Mouse (Mus musculus): ENCODE measurements around the gene Tmem11.
A peak's percentile ranks its signal among the peaks of the same experiment; 100 is the strongest.

Gene Tmem11

DNA sequence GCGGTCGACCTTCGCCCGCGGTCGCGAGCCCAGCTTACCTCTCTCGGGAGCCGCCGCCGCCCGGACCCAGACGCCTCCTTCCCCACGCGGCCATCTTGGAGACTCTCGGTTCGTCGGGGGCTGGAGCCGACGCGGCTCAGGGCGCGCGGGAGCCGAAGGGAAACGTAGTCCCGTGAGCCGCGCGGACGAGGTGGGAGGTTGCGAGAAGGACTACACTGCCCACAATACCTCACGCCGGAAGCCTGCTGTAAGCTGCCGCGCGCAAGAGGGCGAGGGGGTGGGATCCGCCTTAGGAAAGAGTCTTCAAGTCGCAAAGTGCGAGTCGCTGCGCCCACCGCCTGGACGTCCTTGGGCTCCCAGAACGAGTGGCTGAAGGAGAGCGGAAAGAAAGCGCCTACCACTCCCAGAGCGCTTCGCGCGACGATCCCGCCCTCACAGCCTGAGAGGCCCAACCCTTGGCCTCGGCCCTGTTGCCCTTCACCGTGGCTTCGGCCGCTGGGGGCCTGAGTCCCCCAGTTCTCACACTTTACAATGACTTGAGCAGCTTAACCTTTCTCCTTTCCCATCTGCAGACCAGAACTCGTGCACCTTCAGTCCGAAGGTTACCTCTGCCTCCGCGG, at the start of gene Tmem11:
Gene Tmem11, minus strand, starts transcription at position 598 of the 620 bp plus-strand sequence.
- DNase-seq (ENCODE audit: low read depth, low spot score) = peak; percentile 96

DNA sequence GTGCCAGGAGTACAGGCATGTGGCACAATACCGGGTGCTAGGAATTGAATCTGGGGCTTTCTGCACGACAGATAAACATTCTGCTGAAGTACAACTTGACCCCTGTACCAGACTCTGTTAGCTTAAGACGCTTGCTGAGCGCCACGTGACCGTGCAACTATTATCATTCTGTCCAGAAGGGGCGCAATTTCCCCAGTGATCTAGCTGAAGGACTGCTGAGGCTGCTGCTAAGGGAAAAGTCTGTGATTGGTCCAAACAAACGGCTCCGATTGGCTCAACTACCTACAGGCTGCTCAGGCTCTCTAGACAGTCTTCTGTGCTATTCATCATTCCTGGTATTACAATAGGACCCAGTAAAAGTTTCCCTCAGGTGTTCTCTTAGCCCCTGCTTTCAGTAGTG, 48.2 kb upstream of the Tmem11 start:
- peak; percentile 73 for DNase-seq (ENCODE audit: low read depth, low spot score)

DNA sequence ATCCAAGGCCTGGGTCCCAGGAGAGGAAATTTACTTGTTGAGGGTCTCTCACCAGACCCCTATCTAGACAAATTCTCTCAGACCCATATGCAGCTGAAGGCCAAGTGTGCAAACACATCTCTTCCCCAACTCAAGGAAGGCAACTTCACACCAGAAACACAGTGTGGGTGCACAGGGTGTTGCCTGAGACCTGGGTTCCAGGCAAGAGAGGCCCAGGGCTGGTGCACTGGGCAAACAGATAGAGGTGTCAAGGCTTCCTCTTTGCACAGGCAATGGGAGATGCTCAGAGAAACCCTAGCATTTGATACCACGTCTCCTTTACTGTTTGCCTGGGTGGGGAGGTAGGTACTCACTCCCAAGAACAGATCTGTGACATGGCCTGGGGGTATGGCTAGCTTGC, 45.9 kb upstream of the Tmem11 start:
- no peak for DNase-seq (ENCODE audit: low read depth, low spot score)

DNA sequence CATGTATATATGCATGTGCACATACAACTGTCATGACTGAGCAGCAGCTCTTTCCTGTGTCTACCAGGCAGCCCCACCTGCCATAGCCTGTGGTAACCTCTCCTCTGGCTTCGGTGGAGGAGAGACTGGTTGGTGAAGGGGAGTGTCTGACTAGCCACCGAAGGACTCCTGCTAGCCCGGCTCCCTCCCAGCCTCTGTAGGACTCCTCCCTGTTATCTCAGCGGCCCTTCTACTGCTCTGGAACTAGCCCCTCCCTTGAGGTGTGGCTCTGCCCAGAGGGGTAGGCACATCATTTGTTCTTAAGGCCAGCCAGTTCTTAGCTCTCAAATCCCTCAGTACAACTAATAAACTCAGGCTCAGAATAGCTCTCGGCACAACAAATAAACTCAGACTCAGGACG, 45.4 kb upstream of the Tmem11 start:
- DNase-seq (ENCODE audit: low read depth, low spot score) = no peak

DNA sequence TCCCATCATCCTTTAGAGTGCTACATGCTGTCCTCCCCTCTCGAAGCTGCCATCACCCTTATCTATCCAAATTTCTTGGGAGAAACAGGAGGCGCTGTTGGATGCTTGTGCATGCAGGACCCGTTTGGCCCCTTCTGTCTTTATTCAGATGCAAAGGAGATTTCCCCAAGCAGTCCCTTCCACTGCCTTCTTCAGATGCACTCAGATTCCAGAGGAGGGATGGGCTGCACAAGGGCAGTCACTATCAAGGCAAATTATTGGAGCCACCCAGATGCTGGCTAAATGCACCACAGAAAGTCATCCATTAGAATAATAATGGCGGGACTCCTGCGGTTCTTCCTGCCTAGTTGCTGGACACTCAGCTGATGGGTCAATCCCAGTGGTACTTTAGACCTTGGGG, 43.9 kb upstream of the Tmem11 start:
- DNase-seq (ENCODE audit: low read depth, low spot score) = no peak

DNA sequence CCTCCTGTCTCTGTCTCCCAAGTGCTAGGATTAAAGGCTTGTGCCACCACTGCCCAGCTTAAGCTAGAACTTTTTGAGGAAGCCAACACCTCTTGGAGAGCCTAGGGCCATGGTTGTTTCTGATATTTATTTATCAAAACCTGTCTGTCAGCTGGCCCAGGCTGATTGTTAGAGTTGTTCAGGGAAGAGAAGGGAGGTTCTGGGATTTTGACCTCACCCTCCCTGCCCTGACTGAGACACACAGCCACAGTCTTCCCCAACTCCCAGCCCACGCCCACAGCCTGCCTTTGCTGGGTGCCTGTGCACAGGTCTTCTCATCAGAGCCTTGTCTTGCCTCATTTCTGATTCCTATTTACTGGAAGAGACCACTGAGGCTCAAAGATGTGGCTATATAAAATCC, 43.1 kb upstream of the Tmem11 start:
- DNase-seq (ENCODE audit: low read depth, low spot score) = no peak

- peak; percentile 18 for DNase-seq (ENCODE audit: low read depth, low spot score)
Observed at GRCm38 (mm10) chr11:60920021-60920420, 40.9 kb upstream of the Tmem11 start.

DNA sequence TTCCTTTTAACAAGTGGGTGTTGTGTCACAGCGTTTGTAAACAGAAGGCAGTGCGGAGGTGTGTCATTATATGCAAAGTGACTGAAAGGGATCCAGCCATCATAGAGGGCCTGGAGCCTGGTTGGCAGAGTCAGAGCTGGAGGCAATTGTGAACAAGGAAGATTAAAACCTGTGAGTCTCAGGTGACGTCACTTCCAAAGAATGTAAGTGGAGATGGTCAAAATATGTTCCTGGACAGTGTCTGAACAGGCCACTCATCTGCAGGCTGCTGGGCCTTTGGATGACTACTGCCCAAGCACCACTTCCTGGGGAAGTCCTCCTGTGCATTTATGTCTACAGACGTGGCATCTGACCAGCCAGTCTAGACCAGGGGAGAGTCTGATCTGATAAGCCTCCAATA, 36.1 kb upstream of the Tmem11 start:
- no peak for DNase-seq (ENCODE audit: low read depth, low spot score)

- DNase-seq (ENCODE audit: low read depth, low spot score) = no peak
Observed at GRCm38 (mm10) chr11:60914491-60914890, 35.4 kb upstream of the Tmem11 start, which contains the start of gene Natd1. Gene Natd1 (minus strand): TSS chr11:60914750.

- peak; percentile 80 for DNase-seq (ENCODE audit: low read depth, low spot score)
Observed at GRCm38 (mm10) chr11:60913301-60914196, 34.5 kb upstream of the Tmem11 start.

DNA sequence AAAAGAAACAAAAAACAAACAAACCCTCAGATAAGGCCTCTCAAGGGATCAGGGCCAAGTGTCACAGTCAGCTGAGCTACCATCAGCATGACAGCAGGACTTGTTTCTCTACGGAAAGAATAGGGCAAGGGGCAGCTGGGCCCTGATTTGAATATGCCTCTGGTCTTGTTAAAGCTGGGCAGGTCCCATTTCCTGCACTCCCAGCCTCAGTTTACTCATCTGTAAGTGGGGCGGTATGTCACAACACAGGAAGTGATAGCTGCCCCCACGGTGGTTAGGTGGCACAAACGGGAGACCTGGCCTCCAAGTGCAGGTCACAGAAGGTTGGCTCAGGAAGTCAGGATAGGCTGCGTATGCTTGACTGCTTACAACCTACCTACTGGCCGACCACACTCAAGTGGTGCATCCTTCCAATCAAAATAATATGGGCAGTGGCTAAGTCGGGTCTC, 33.5 kb upstream of the Tmem11 start:
- DNase-seq (ENCODE audit: low read depth, low spot score) = no peak

GRCm38 (mm10) chr11:60909626-60910025, 30.6 kb upstream of the Tmem11 start:
- no peak for DNase-seq (ENCODE audit: low read depth, low spot score)

DNA sequence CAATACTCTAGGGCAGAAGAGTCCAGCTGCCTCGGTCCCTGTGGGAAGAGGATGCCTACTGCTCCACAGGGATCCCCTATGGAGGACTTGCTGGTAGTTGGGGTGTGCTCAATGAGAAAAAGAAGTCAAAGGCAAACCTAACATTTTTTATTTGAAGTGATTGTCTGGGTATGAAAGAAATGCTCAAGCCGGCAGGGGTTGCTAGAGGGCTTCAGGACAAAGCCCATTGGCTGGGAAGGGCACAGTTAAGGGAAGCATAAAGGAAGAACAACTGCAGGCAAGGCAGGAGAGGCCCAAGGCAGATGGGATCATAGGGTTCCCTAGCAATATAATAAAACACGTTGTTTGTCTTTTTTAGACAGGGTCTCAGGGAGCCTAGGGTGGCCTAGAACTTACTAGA, 29.0 kb upstream of the Tmem11 start:
- DNase-seq (ENCODE audit: low read depth, low spot score) = no peak

- DNase-seq (ENCODE audit: low read depth, low spot score) = no peak
Observed at GRCm38 (mm10) chr11:60906449-60906848, 27.4 kb upstream of the Tmem11 start.

- DNase-seq (ENCODE audit: low read depth, low spot score) = no peak
Observed at GRCm38 (mm10) chr11:60905407-60906120, 26.5 kb upstream of the Tmem11 start.

DNA sequence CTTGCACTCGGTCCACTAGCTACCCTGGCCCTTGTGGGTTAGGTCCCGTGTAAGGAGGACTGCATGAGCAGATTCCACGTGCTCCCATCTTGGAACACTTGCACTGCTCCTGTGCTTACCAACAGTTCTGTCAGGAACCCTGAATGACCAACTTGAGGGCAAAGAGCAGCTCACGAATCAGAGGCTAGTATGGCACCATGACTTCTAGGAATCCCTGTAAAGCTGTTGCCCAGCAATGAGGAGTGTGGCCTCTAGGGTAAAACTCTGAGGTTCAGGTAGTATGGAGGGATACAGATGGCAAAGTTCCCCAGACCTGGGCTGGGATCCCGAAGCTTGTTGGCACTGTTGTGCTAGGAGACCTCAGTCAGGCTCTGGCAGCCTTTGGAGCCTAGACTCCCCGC, 24.6 kb upstream of the Tmem11 start:
- no peak for DNase-seq (ENCODE audit: low read depth, low spot score)

- DNase-seq (ENCODE audit: low read depth, low spot score) = no peak
Observed at GRCm38 (mm10) chr11:60902486-60902885, 23.4 kb upstream of the Tmem11 start.

DNA sequence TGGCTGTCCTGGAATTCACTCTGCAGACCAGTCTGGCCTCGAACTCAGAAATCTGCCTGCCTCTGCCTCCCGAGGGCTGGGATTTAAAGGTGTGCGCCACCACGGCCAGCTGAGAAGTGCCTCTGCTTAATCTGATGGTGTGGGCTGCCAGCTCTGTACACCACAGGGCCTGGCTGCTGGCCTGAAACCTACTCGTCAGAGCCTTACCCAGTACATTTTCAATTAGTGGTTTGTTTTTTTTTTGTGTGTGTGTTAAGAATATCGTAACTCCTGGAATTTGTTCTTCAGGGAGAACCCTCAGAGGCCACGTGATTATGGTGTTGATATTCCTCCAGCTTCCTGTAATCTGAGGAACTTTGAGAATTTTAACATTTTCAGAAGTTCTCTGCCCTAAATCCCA, 22.9 kb upstream of the Tmem11 start:
- no peak for DNase-seq (ENCODE audit: low read depth, low spot score)

GRCm38 (mm10) chr11:60895915-60896314, 16.8 kb upstream of the Tmem11 start:
- no peak for DNase-seq (ENCODE audit: low read depth, low spot score)

- DNase-seq (ENCODE audit: low read depth, low spot score) = no peak
Observed at GRCm38 (mm10) chr11:60890744-60891143, 11.7 kb upstream of the Tmem11 start.

GRCm38 (mm10) chr11:60890286-60890685, 11.2 kb upstream of the Tmem11 start:
- no peak for DNase-seq (ENCODE audit: low read depth, low spot score)

- no peak for DNase-seq (ENCODE audit: low read depth, low spot score)
Observed at GRCm38 (mm10) chr11:60889861-60890260, 10.8 kb upstream of the Tmem11 start.

Data from brain, embryonic 18.5 days (tissue).